Mouse (Mus musculus) lung, embryonic 14.5 days (tissue): Measurements from ENCODE around the gene Pex5. TPM values are rescaled to one million over a fixed set of nuclear protein-coding genes. Genes with fewer than 3 reads are reported as not detected.
A peak's percentile ranks its signal among the peaks of the same experiment; 100 is the strongest.

Source experiments
- ATAC-seq: fragments of 200-750 bp; cut with Nextera tagmentation; 2 replicates; pipeline ENCODE4 v1.8.0; 2017; ENCODE audit warnings: mild to moderate bottlenecking, moderate TSS enrichment, moderate library complexity; ENCODE audit not compliant: insufficient read depth
- DNase-seq: peaks from one replicate; pipeline ENCODE4 v3.0.0-alpha.2; 2015
- H3K27ac ChIP-seq: fragments of 300-500 bp; sonication (generic); 2 replicates; pipeline ENCODE4 v1.5.1; 2014; ENCODE audit warnings: low read depth, mild to moderate bottlenecking, moderate library complexity
- H3K27me3 ChIP-seq: fragments of 300-500 bp; sonication (generic); 2 replicates; pipeline ENCODE4 v1.6.1; 2014; ENCODE audit warnings: low read length, control low read depth; ENCODE audit not compliant: insufficient read depth
- H3K36me3 ChIP-seq: fragments of 300-500 bp; sonication (generic); 2 replicates; pipeline ENCODE4 v1.6.1; 2014; ENCODE audit warnings: control low read depth; ENCODE audit not compliant: insufficient read depth
- H3K4me1 ChIP-seq: fragments of 300-500 bp; sonication (generic); 2 replicates; pipeline ENCODE4 v1.6.1; 2014; ENCODE audit warnings: antibody characterized with exemption, control low read depth; ENCODE audit not compliant: insufficient read depth
- H3K4me2 ChIP-seq: fragments of 300-500 bp; sonication (generic); 2 replicates; pipeline ENCODE4 v1.6.1; 2014; ENCODE audit warnings: mild to moderate bottlenecking
- H3K4me3 ChIP-seq: fragments of 300-500 bp; sonication (generic); 2 replicates; pipeline ENCODE4 v1.5.1; 2014; ENCODE audit warnings: low read depth, low read length
- H3K9ac ChIP-seq: fragments of 300-500 bp; sonication (generic); 2 replicates; pipeline ENCODE4 v1.6.1; 2014
- H3K9me3 ChIP-seq: fragments of 300-500 bp; sonication (generic); 2 replicates; pipeline ENCODE4 v1.6.1; 2016; ENCODE audit warnings: low read depth, low read length, control low read depth
- CTCF ChIP-seq: IDR thresholded peaks from 2 replicates; pipeline ENCODE4 v1.5.1; 2016; ENCODE audit warnings: antibody characterized with exemption, low read depth
- WGBS: fragments of 180-500 bp; shearing (Covaris S2); extraction: QIAGEN DNeasy Blood & Tissue Kit; methylation state at CpG from one replicate; pipeline ENCODE4 v1.1.7; 2014; 5-methylcytosine and 5-hydroxymethylcytosine counted together
- polyA plus RNA-seq: library from polyadenylated mRNA; unstranded; fragments of >200 nt; fragmentation: Nextera tagmentation; extraction: Ambion mirVana; gene quantifications from 2 replicates; pipeline ENCODE4 v1.2.1, GENCODE M21; 2014

Pex5 gene
- polyA plus RNA-seq, 1 experiment from 2014 or later, result 31.3 TPM

- Histone ChIP-seq H3K4me1 (no peaks in the 10 kb centered on the region), H3K27me3 (no peaks in the 10 kb centered on the region), H3K27ac (no peak overlapping the region), H3K4me2 (no peak overlapping the region), H3K9me3 (no peaks in the 10 kb centered on the region), H3K36me3 (no peaks in the 10 kb centered on the region), H3K4me3 (no peak overlapping the region), H3K9ac (no peak overlapping the region)
- 50% methylated on average over 4 of the region's 4 CpGs for WGBS
- DNase-seq (no peak), ATAC-seq (no peak)
- no peak for TF ChIP-seq CTCF
Observed at GRCm38 (mm10) chr6:124377494-124378255, 37.2 kb downstream of the Pex5 start.

- Histone ChIP-seq H3K9me3 (no peaks in the 10 kb centered on the region), H3K36me3 (no peaks in the 10 kb centered on the region), H3K4me3 (no peak overlapping the region), H3K27me3 (no peaks in the 10 kb centered on the region), H3K27ac (no peak overlapping the region), H3K4me1 (no peaks in the 10 kb centered on the region), H3K4me2 (no peak overlapping the region), H3K9ac (no peak overlapping the region)
- 71% methylated on average over 5 of the region's 5 CpGs for WGBS
- ATAC-seq (no peak), DNase-seq (no peak)
- no peak for TF ChIP-seq CTCF
Observed at GRCm38 (mm10) chr6:124376311-124376710, 38.6 kb downstream of the Pex5 start.

- H3K36me3 ChIP-seq, result no peaks in the 10 kb centered on the region
- no peak for TF ChIP-seq CTCF
- no peaks in the 10 kb centered on the region for H3K4me1 ChIP-seq
- ATAC-seq (no peak; the same call in 1 of the 2 replicates), DNase-seq (peak; percentile 30)
- no peak overlapping the region for H3K27ac ChIP-seq
- no peaks in the 10 kb centered on the region for H3K27me3 ChIP-seq
- H3K4me3 ChIP-seq, result no peak overlapping the region
- no peaks in the 10 kb centered on the region for H3K9me3 ChIP-seq
- H3K9ac ChIP-seq, result no peak overlapping the region
- WGBS, result 60% methylated on average over 11 of the region's 11 CpGs
- no peak overlapping the region for H3K4me2 ChIP-seq
Observed at GRCm38 (mm10) chr6:124375435-124375884, 39.4 kb downstream of the Pex5 start.

DNA sequence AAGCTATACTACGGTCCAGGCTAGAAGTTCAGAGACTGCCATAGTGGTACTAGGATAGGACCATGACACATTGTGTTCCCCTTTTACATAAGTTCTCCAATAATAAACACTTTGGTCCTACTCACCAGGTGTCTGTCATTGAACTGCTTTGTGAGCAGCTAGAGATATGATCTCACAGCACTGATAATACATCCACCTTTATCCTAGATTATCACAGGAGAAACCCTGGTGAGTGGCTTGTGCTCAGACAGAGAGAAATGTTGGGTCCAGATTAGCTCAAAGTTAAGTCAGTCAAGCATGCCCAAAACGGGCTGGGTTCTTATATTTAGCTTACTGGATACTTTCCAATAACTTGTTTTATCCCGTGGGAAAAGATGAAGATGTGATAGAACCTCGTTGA is 40.2 kb downstream of the Pex5 start:
- no peak overlapping the region for H3K9ac ChIP-seq
- H3K4me3 ChIP-seq, result no peak overlapping the region
- no peaks in the 10 kb centered on the region for H3K4me1 ChIP-seq
- H3K4me2 ChIP-seq, result no peak overlapping the region
- H3K36me3 ChIP-seq, result no peaks in the 10 kb centered on the region
- WGBS, result 68% methylated on average over 4 of the region's 4 CpGs
- no peaks in the 10 kb centered on the region for H3K27me3 ChIP-seq
- DNase-seq, result no peak
- no peak for ATAC-seq
- H3K27ac ChIP-seq, result no peak overlapping the region
- H3K9me3 ChIP-seq, result no peaks in the 10 kb centered on the region
- no peak for TF ChIP-seq CTCF

- WGBS, result 84% methylated on average over 6 of the region's 6 CpGs
- H3K4me2 ChIP-seq, result no peak overlapping the region
- no peak overlapping the region for H3K9ac ChIP-seq
- DNase-seq (no peak), ATAC-seq (no peak)
- no peaks in the 10 kb centered on the region for H3K27me3 ChIP-seq
- H3K9me3 ChIP-seq, result no peaks in the 10 kb centered on the region
- TF ChIP-seq CTCF, result no peak
- no peak overlapping the region for H3K27ac ChIP-seq
- H3K36me3 ChIP-seq, result no peaks in the 10 kb centered on the region
- H3K4me3 ChIP-seq, result no peak overlapping the region
- H3K4me1 ChIP-seq, result no peaks in the 10 kb centered on the region
Observed at GRCm38 (mm10) chr6:124373584-124374206, 41.2 kb downstream of the Pex5 start.

GRCm38 (mm10) chr6:124364328-124364727 is 50.5 kb downstream of the Pex5 start:
- no peak overlapping the region for H3K4me2 ChIP-seq
- H3K27me3 ChIP-seq, result no peaks in the 10 kb centered on the region
- no peak overlapping the region for H3K9ac ChIP-seq
- H3K9me3 ChIP-seq, result no peaks in the 10 kb centered on the region
- ATAC-seq (no peak), DNase-seq (no peak)
- no peaks in the 10 kb centered on the region for H3K4me1 ChIP-seq
- no peak overlapping the region for H3K27ac ChIP-seq
- no peak overlapping the region for H3K4me3 ChIP-seq
- 59% methylated on average over 5 of the region's 5 CpGs for WGBS
- 0 out of 2 replicates have a peak, but pooled peaks have one; percentile 13 for TF ChIP-seq CTCF
- no peaks in the 10 kb centered on the region for H3K36me3 ChIP-seq

GRCm38 (mm10) chr6:124360549-124360948 is 54.3 kb downstream of the Pex5 start:
- no peak overlapping the region for H3K4me3 ChIP-seq
- TF ChIP-seq CTCF, result no peak
- H3K27ac ChIP-seq, result no peak overlapping the region
- no peaks in the 10 kb centered on the region for H3K9me3 ChIP-seq
- no peaks in the 10 kb centered on the region for H3K4me1 ChIP-seq
- 52% methylated on average over 6 of the region's 6 CpGs for WGBS
- H3K9ac ChIP-seq, result no peak overlapping the region
- H3K4me2 ChIP-seq, result no peak overlapping the region
- no peak for DNase-seq
- H3K27me3 ChIP-seq, result no peaks in the 10 kb centered on the region
- no peak for ATAC-seq
- no peaks in the 10 kb centered on the region for H3K36me3 ChIP-seq
